Mouse (Mus musculus) embryonic fibroblast, embryonic 13.5 days (primary cell): ENCODE measurements at regions not wholly inside any gene's neighbourhood (a gene's known extent, or its start where the extent isn't known, plus 50 kb on each side); places are given as distances from the start of the nearest gene placed in this dataset.

Experiments used
- H3K27ac ChIP-seq: 2 replicates; pipeline ENCODE4 v1.5.1; 2012; ENCODE audit warnings: low read length, control low read depth, inconsistent platforms; ENCODE audit not compliant: insufficient read depth
- H3K4me1 ChIP-seq: 2 replicates; pipeline ENCODE4 v1.6.1; 2011; ENCODE audit warnings: low read length; ENCODE audit not compliant: control insufficient read depth, insufficient read depth
- H3K4me3 ChIP-seq: 2 replicates; pipeline ENCODE4 v1.5.1; 2011; ENCODE audit warnings: mild to moderate bottlenecking, control low read depth, low read length; ENCODE audit not compliant: insufficient read depth
- CTCF ChIP-seq: IDR thresholded peaks from 2 replicates; pipeline ENCODE4 v1.5.1; 2011; ENCODE audit warnings: mild to moderate bottlenecking, control low read depth, low read length, moderate library complexity, borderline replicate concordance; ENCODE audit not compliant: insufficient read depth
- POLR2A ChIP-seq: IDR thresholded peaks from 2 replicates; pipeline ENCODE4 v1.6.1; 2011; ENCODE audit warnings: low read depth, mild to moderate bottlenecking, control low read depth, low read length, moderate library complexity

DNA sequence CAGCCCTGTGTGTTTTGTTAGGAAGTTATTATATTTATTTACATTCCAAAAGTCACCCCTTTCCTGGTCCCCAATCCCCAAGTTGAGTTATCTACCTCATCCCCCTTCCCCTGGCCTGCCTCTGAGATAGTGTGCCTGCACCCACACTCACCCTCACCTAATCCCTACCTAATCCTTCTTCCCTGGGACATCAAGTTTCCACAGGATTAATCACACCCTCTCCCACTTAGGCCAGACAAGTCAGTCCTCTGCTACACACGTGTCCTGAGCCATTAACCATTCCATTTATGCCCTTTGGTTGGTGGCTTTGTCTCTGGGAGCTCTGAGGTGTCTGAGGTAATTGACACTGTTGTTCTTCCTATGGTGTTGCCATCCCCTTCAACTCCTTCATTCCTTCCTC lies 396.1 kb upstream of the Cdh18 start:
- TF ChIP-seq CTCF = no peak
- no peak for TF ChIP-seq POLR2A
- Histone ChIP-seq H3K27ac (no peak overlapping the region), H3K4me1 (no peaks in the 10 kb centered on the region), H3K4me3 (no peak overlapping the region)

DNA sequence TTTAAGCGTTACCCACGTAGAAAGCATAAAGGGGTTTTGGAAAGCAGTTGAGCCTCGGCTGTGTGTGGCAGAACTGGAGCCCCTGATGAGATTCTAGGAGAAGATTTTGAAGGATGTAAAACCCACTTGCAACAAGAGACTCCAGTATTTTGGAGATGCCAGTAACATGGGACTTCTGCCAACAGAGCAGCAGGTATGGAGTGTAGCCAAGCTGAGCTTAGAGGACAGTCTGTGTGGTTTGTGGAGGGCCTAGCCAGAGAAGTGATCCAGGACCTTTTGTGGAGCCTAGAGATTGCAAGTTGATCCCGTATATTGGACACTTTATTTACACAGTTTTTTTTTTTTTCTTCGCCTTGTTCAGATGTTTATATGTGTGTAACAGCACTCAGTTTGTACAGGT lies 378.5 kb upstream of the Cdh18 start:
- Histone ChIP-seq H3K27ac (no peak overlapping the region), H3K4me3 (no peak overlapping the region), H3K4me1 (no peaks in the 10 kb centered on the region)
- TF ChIP-seq POLR2A (no peak), CTCF (no peak)

DNA sequence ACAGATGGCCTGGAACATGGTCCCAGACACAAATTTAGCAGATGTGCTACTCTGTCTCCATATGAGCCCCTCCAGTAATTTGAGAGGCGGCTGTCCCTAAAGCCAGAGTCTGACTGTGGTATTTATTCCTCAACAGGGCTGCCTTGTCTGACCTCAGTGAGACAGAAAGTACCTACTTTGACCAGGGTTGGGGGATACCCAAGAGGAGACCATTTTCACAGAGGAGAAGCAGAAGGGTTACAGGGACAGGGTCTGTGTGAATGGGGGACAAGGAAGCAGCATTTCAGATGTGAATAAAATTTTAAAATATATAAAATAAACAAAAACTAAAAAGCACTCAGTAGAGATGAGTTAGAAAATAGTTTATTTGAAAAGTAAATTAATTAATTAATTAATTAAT lies 339.8 kb upstream of the Cdh18 start:
- Histone ChIP-seq H3K4me1 (no peaks in the 10 kb centered on the region), H3K27ac (no peak overlapping the region), H3K4me3 (no peak overlapping the region)
- no peak for TF ChIP-seq CTCF
- TF ChIP-seq POLR2A = no peak

DNA sequence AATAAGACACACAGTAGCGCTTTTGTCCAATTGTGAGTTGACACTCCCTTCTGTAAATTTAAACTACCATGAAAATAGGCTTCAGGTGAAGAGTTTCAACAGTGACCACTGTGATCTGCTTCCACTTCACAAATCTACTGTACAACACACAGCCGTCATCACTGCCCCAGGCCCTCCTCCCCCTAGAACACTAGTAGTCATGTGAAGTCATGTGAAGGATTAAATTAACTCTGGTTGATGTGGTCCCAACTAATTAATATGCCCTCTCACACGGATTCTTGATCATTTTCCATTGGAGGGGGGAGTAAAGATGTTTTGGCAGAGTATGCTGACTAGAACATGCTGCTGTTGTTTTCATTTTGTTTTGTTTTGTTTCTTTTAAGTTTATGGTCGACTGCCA lies 316.2 kb upstream of the Cdh18 start:
- H3K4me1 ChIP-seq = no peaks in the 10 kb centered on the region
- no peak overlapping the region for H3K4me3 ChIP-seq
- H3K27ac ChIP-seq = no peak overlapping the region
- TF ChIP-seq CTCF = no peak
- no peak for TF ChIP-seq POLR2A

DNA sequence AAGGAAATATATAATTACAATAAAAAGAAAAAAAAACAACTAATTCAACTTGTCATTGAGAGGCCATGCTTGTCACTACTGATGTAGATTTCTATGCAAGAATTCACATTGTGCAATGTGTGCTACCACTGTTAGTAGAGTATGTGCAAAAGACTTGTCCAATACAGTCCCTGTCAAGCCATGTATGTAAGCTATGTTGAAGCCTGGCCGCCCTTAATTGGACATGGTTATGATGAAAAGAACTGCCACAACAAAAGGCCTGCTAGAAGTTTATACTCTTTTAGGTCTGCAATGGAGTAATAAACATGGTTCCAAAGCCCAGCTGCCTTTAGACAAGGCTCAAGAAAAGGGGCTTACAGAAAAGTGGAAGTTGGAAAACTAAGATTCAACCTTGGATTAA lies 267.9 kb upstream of the Cdh18 start:
- Histone ChIP-seq H3K4me3 (no peak overlapping the region), H3K4me1 (no peaks in the 10 kb centered on the region), H3K27ac (no peak overlapping the region)
- no peak for TF ChIP-seq POLR2A
- no peak for TF ChIP-seq CTCF

DNA sequence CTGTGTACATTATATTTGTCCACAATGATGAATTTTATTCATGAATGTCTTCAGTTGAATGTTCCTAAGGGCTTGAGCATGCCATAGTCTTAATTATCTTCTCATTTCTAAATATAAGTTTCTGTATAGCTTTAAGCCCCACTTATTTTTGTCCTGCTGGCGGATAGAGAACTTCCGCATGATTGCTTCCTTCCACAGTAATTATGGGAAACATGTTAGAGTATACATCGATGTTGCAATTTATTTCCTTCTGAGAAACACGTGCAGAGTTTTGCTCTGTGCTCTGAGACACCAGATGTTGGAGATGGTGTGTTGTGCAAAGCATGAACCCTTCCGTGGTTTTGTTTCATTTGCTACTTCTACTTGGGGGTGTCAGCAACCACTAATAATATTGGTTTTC lies 237.8 kb upstream of the Cdh18 start:
- no peak for TF ChIP-seq CTCF
- no peak for TF ChIP-seq POLR2A
- Histone ChIP-seq H3K4me1 (no peaks in the 10 kb centered on the region), H3K4me3 (no peak overlapping the region), H3K27ac (no peak overlapping the region)

DNA sequence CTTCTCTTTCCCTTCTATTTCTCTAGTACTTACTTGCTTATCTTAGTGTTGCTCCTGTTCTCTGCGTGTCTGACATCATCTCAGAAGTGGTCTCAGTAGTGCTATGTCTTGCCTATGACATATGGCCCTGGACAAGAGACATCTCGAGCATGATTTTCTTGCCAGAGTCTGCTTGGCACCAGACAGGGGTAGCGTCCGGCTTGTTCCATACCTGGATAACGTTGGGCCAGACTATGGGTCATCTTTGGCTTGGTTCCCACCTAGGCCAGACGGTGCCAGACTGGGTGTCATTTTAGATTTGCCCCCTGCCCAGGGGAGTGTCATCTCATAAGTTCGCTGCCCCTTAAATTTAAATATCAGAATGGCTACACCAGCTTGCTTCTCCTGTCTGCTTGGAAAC lies 229.8 kb upstream of the Cdh18 start:
- Histone ChIP-seq H3K4me3 (no peak overlapping the region), H3K27ac (no peak overlapping the region), H3K4me1 (no peaks in the 10 kb centered on the region)
- no peak for TF ChIP-seq CTCF
- no peak for TF ChIP-seq POLR2A

DNA sequence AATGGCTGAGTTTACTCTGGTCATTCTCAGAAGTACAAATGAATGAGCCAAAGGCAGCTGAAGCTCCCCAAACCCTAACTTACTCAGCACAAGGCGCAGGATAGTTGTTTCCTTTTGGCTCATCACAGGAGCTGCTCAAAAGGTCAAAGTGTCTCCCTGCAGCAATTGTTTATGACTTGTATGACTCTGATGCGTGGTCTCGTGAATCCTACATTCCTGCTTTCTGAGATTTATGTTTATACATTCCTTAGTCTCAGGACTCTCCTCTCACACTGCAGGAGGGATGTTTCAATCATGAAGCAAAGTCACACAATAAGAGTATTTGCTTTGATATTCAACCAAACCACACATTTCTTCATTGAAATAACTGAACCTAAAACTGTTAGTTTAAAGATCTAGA lies 209.9 kb upstream of the Cdh18 start:
- Histone ChIP-seq H3K27ac (peak overlapping the region; percentile 49), H3K4me1 (peaks cover 2% of the 10 kb centered on the region; the same call in 1 of the 2 replicates), H3K4me3 (no peak overlapping the region)
- no peak for TF ChIP-seq CTCF
- no peak for TF ChIP-seq POLR2A

DNA sequence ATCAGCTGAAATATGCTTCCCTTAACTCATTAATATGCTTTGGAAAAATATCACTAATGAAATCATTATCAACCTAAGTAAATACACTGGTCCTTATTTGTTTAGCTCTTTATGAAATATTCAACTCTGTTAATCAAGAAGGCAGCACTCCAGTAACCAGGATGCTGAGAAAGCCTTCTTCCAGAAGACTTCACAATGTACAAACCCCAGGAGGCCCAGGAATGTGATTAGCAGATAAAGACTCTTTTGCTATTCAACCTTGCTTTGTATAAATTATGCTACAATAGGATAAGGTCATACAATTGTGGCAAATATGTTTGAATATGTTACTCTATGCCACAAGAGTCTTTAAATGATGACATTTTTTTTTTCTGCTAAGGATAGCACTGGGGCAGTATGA lies 204.5 kb upstream of the Cdh18 start:
- TF ChIP-seq CTCF (no peak), POLR2A (no peak)
- Histone ChIP-seq H3K27ac (no peak overlapping the region), H3K4me1 (no peaks in the 10 kb centered on the region), H3K4me3 (no peak overlapping the region)

DNA sequence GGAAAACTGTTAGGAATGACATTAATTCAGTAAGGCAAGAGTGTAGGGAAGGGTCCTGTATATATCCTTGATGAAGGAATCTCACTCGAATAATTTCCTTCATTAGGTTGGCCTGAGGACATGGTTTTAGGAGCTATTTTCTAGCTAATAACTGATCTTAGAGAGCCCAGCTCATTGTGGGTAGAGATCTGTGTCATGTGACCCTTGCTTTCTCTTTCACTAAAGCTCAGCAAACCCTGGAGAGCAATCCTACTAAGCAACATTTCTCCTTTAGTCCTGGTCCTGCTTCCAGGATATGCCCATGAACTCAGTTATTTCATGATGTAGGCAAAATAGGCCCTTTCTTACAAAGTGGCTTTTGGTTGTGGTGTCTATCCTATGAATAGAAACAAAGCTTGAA lies 197.3 kb upstream of the Cdh18 start:
- H3K4me1 ChIP-seq = no peaks in the 10 kb centered on the region
- no peak overlapping the region for H3K27ac ChIP-seq
- no peak for TF ChIP-seq POLR2A
- no peak overlapping the region for H3K4me3 ChIP-seq
